Mouse (Mus musculus) heart, adult 2 months (tissue): ENCODE results near the gene Olfr1371. TPM values are rescaled to one million over a fixed set of nuclear protein-coding genes. Genes with fewer than 3 reads are reported as not detected.

ENCODE experiments used
- DNase-seq, 2 experiments: peaks; one replicate each; pipeline ENCODE4 v3.0.0; 2021
- H3K27ac ChIP-seq: fragments of 200-600 bp; 2 replicates; pipeline ENCODE4 v1.8.1; 2022
- H3K27me3 ChIP-seq: fragments of 200-500 bp; 2 replicates; pipeline ENCODE4 v1.6.1; 2012; ENCODE audit warnings: mild to moderate bottlenecking, low read length, inconsistent platforms, mixed read lengths; ENCODE audit not compliant: control insufficient read depth, insufficient read depth
- H3K36me3 ChIP-seq: fragments of 200-500 bp; 2 replicates; pipeline ENCODE4 v1.6.1; 2012; ENCODE audit warnings: low read length, inconsistent platforms; ENCODE audit not compliant: control insufficient read depth, insufficient read depth
- H3K4me1 ChIP-seq: fragments of 200-500 bp; 2 replicates; pipeline ENCODE4 v1.6.1; 2011; ENCODE audit warnings: low read length; ENCODE audit not compliant: control insufficient read depth, insufficient read depth
- H3K4me3 ChIP-seq: fragments of 200-600 bp; 2 replicates; pipeline ENCODE4 v1.8.1; 2022
- H3K79me2 ChIP-seq: fragments of 200-500 bp; replicated peaks from 2 replicates; pipeline ENCODE4 v1.6.1; 2012; ENCODE audit warnings: mild to moderate bottlenecking, inconsistent platforms, low read length, moderate library complexity, mixed read lengths; ENCODE audit not compliant: control insufficient read depth, insufficient read depth
- H3K9ac ChIP-seq: fragments of 200-500 bp; 2 replicates; pipeline ENCODE4 v1.6.1; 2012; ENCODE audit warnings: low read depth, mild to moderate bottlenecking, control low read depth, inconsistent platforms, low read length, mixed read lengths
- CTCF ChIP-seq: fragments of 200-600 bp; IDR thresholded peaks from 2 replicates; pipeline ENCODE4 v1.8.1; 2022; ENCODE audit warnings: antibody characterized with exemption, mild to moderate bottlenecking, moderate library complexity
- EP300 ChIP-seq: fragments of 200-500 bp; IDR thresholded peaks from 2 replicates; pipeline ENCODE4 v1.6.1; 2011; ENCODE audit warnings: low read depth, low read length, control low read depth; ENCODE audit not compliant: insufficient read depth
- POLR2A ChIP-seq: fragments of 200-500 bp; IDR thresholded peaks from 2 replicates; pipeline ENCODE4 v1.6.1; 2011; ENCODE audit warnings: mild to moderate bottlenecking, low read depth, low read length, control low read depth; ENCODE audit not compliant: insufficient read depth
- WGBS: fragments of 180-500 bp; shearing (Covaris S2); methylation state at CpG from one replicate; pipeline ENCODE4 v1.1.7; 2018; 5-methylcytosine and 5-hydroxymethylcytosine counted together
- intact Hi-C: fragments of 180-260 bp; cut with DNase I; formaldehyde crosslinking; loops from one replicate; pipeline ENCODE4 v1.15.1; 2025
- polyA plus RNA-seq: library from polyadenylated mRNA; depleted of rRNA; stranded (reverse); fragments of >200 nt; gene quantifications from 2 replicates; pipeline ENCODE4 v1.2.3, GENCODE M21; 2012; rRNA removed
- total RNA-seq, 2 experiments: library from RNA; stranded (reverse); gene quantifications; 2 replicates each; pipeline ENCODE4 v1.2.3; 2021

Gene Olfr1371
- total and polyA plus RNA-seq, 3 experiments, result not detected

DNA sequence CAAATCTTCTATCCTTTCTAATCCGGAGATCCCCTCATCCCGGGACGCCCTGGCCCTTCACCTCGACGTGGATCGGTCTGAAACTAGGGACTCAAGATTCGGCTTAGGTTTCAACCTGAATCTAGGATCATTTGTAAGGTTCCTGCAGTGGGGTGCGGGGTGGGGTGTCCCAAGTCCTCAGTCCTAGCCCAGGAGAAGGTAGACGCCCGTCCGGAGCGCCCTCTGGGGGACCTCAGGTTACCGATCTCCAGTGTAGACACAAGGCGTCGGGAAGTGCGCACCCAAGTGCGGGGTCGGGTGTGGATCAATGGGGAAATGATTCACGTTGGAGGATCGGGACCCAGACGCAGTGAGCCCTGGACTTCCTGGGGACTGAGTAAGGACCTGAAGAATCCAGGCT, 46.7 kb downstream of the Olfr1371 start:
- H3K4me3 ChIP-seq, result no peak overlapping the region
- intact Hi-C loops, result no loop called here
- no peaks in the 10 kb centered on the region for H3K79me2 ChIP-seq
- peak; percentile 48 to 57 for DNase-seq
- no peak overlapping the region for H3K9ac ChIP-seq
- no peaks in the 10 kb centered on the region for H3K36me3 ChIP-seq
- H3K4me1 ChIP-seq, result 0 out of 2 replicates have a peak, but pooled peaks cover 1% of the 10 kb centered on the region
- no peak overlapping the region for H3K27ac ChIP-seq
- 0 out of 2 replicates have a peak, but pooled peaks cover 1% of the 10 kb centered on the region for H3K27me3 ChIP-seq
- WGBS, result 1% methylated on average over 21 of the region's 21 CpGs
- TF ChIP-seq CTCF, result peak; percentile 45
- TF ChIP-seq EP300, result no peak
- TF ChIP-seq POLR2A, result no peak

DNA sequence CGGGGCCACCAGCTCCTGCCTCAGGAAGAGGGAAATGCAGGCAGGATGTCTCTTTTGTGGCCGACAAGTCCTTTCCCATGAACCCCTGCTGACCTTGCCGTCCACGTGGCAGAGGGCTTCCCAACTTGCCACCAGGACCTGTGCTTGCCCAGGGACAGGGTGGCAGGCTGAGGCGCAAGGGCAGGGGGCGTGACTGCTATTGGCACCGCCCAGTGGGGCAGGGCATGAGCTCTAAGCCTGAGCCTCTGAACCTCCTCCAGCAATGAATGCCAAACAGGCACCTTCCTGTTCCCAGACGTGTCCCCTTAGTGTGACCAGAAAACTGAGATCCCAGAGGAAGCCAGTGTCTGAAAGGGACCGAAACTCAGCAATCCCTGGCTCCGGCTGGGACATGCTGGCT, 49.9 kb downstream of the Olfr1371 start:
- H3K4me3 ChIP-seq, result peak overlapping the region; percentile 14; the same call in 1 of the 2 replicates
- H3K27me3 ChIP-seq, result 0 out of 2 replicates have a peak, but pooled peaks cover 1% of the 10 kb centered on the region
- TF ChIP-seq POLR2A (no peak), EP300 (no peak), CTCF (no peak)
- DNase-seq, result peak; percentile 69 to 76
- H3K36me3 ChIP-seq, result no peaks in the 10 kb centered on the region
- no peak overlapping the region for H3K9ac ChIP-seq
- intact Hi-C loops, result no loop called here
- H3K27ac ChIP-seq, result no peak overlapping the region
- 0 out of 2 replicates have a peak, but pooled peaks cover 1% of the 10 kb centered on the region for H3K4me1 ChIP-seq
- H3K79me2 ChIP-seq, result no peaks in the 10 kb centered on the region
- WGBS, result 19% methylated on average over 10 of the region's 10 CpGs

Other genes with a start within 250 kb of the Olfr1371 start
- 10 to 100 TPM; 10.2 to 10.8 TPM for gene Cdkn2aipnl, start 246.3 kb downstream of the Olfr1371 start, total RNA-seq
- gene Cdkn2aipnl, start 246.3 kb downstream of the Olfr1371 start, polyA plus RNA-seq, result 8.4 and 14.1 TPM in 2 replicates
- 100 to 1,000 TPM; 265 to 344 TPM for gene Ube2b, start 213.2 kb downstream of the Olfr1371 start, total RNA-seq
- gene Ube2b, start 213.2 kb downstream of the Olfr1371 start, polyA plus RNA-seq, result 197 and 295 TPM in 2 replicates
- gene Cdkl3, start 209.8 kb downstream of the Olfr1371 start, total RNA-seq, result 1 to 10 TPM; 4.6 to 5.2 TPM
- gene Cdkl3, start 209.8 kb downstream of the Olfr1371 start, polyA plus RNA-seq, result 3.0 and 4.2 TPM in 2 replicates
- 10 to 100 TPM; 52.7 to 58.0 TPM for gene Ppp2ca, start 115.3 kb downstream of the Olfr1371 start, total RNA-seq
- 31.0 and 60.7 TPM in 2 replicates for gene Ppp2ca, start 115.3 kb downstream of the Olfr1371 start, polyA plus RNA-seq
- gene Olfr1373, start 68.5 kb downstream of the Olfr1371 start, total RNA-seq, result not detected
- not detected in 2 replicates for gene Olfr1373, start 68.5 kb downstream of the Olfr1371 start, polyA plus RNA-seq
- 100 to 1,000 TPM; 241 to 255 TPM for gene Skp1a, start 18.0 kb upstream of the Olfr1371 start, total RNA-seq
- gene Skp1a, start 18.0 kb upstream of the Olfr1371 start, polyA plus RNA-seq, result 38.9 and 72.9 TPM in 2 replicates
- gene Tcf7, start 69.0 kb upstream of the Olfr1371 start, total RNA-seq, result under 1 TPM; 0.73 to 0.96 TPM
- 2.3 and 3.1 TPM in 2 replicates for gene Tcf7, start 69.0 kb upstream of the Olfr1371 start, polyA plus RNA-seq
- gene Vdac1, start 146.9 kb upstream of the Olfr1371 start, total RNA-seq, result 1,000 to 10,000 TPM in 1 of 2 experiments, 100 to 1,000 TPM in 1; 987 to 1,141 TPM
- 422 and 713 TPM in 2 replicates for gene Vdac1, start 146.9 kb upstream of the Olfr1371 start, polyA plus RNA-seq
- 10 to 100 TPM; 71.1 to 73.9 TPM for gene 9530068E07Rik, start 182.4 kb upstream of the Olfr1371 start, total RNA-seq
- gene 9530068E07Rik, start 182.4 kb upstream of the Olfr1371 start, polyA plus RNA-seq, result 96.3 and 140 TPM in 2 replicates